Mouse (Mus musculus) stomach, embryonic 14.5 days (tissue): ENCODE results near the gene Rsph6a. TPM values are rescaled to one million over a fixed set of nuclear protein-coding genes. Genes with fewer than 3 reads are reported as not detected.

Experiments
- ATAC-seq: fragments of 200-750 bp; cut with Nextera tagmentation; 2 replicates; pipeline ENCODE4 v1.8.0; 2017; ENCODE audit warnings: low read depth, moderate TSS enrichment; ENCODE audit not compliant: insufficient number of reproducible peaks, insufficient read depth, low FRiP score
- H3K27ac ChIP-seq: fragments of 300-500 bp; sonication (generic); 2 replicates; pipeline ENCODE4 v1.5.1; 2014; ENCODE audit warnings: mild to moderate bottlenecking, low read length, moderate library complexity, mixed read lengths
- H3K27me3 ChIP-seq: fragments of 300-500 bp; sonication (generic); 2 replicates; pipeline ENCODE4 v1.6.1; 2014; ENCODE audit warnings: low read length, control low read depth, mixed read lengths; ENCODE audit not compliant: control insufficient read depth, insufficient read depth
- H3K36me3 ChIP-seq: fragments of 300-500 bp; sonication (generic); 2 replicates; pipeline ENCODE4 v1.6.1; 2014; ENCODE audit warnings: mild to moderate bottlenecking, control low read depth, low read length, moderate library complexity, mixed read lengths; ENCODE audit not compliant: control insufficient read depth, insufficient read depth
- H3K4me1 ChIP-seq: fragments of 300-500 bp; sonication (generic); 2 replicates; pipeline ENCODE4 v1.6.1; 2014; ENCODE audit warnings: low read length, control low read depth, mixed read lengths; ENCODE audit not compliant: control insufficient read depth, insufficient read depth
- H3K4me2 ChIP-seq: fragments of 300-500 bp; sonication (generic); replicated peaks from 2 replicates; pipeline ENCODE4 v1.6.1; 2014; ENCODE audit warnings: low read depth, low read length, control low read depth
- H3K4me3 ChIP-seq: fragments of 300-500 bp; sonication (generic); 2 replicates; pipeline ENCODE4 v1.5.1; 2014; ENCODE audit warnings: low read depth, low read length, control low read depth
- H3K9ac ChIP-seq: fragments of 300-500 bp; sonication (generic); replicated peaks from 2 replicates; pipeline ENCODE4 v1.6.1; 2014; ENCODE audit warnings: low read depth, mild to moderate bottlenecking, control low read depth, low read length, moderate library complexity, mixed read lengths
- H3K9me3 ChIP-seq: fragments of 300-500 bp; sonication (generic); 2 replicates; pipeline ENCODE4 v1.6.1; 2016; ENCODE audit warnings: low read depth, low read length, control low read depth; ENCODE audit not compliant: control insufficient read depth
- WGBS: fragments of 180-500 bp; shearing (Covaris S2); extraction: QIAGEN DNeasy Blood & Tissue Kit; methylation state at CpG from one replicate; pipeline ENCODE4 v1.1.7; 2014; 5-methylcytosine and 5-hydroxymethylcytosine counted together
- polyA plus RNA-seq: library from polyadenylated mRNA; unstranded; fragments of >200 nt; fragmentation: Nextera tagmentation; extraction: Ambion mirVana; gene quantifications from 2 replicates; pipeline ENCODE4 v1.2.1, GENCODE M21; 2014

The Rsph6a gene
- polyA plus RNA-seq, 1 experiment from 2014 or later: not detected

- Histone ChIP-seq H3K4me2 (no peak overlapping the region), H3K9ac (no peak overlapping the region), H3K9me3 (no peaks in the 10 kb centered on the region), H3K4me1 (peaks cover 12% of the 10 kb centered on the region), H3K27me3 (no peaks in the 10 kb centered on the region), H3K36me3 (peaks cover 4% of the 10 kb centered on the region; the same call in 1 of the 2 replicates), H3K4me3 (no peak overlapping the region), H3K27ac (no peak overlapping the region)
- ATAC-seq: no peak
- WGBS: 76% methylated on average over 1 of the region's 1 CpGs
These were observed 45.8 kb downstream of the Rsph6a start for GRCm38 (mm10) chr7:19100290-19100689.

GRCm38 (mm10) chr7:19103741-19104140 lies 49.3 kb downstream of the Rsph6a start:
- Histone ChIP-seq H3K4me1 (no peaks in the 10 kb centered on the region), H3K36me3 (no peaks in the 10 kb centered on the region), H3K4me2 (no peak overlapping the region), H3K27me3 (no peaks in the 10 kb centered on the region), H3K9ac (no peak overlapping the region), H3K27ac (no peak overlapping the region), H3K4me3 (no peak overlapping the region), H3K9me3 (no peaks in the 10 kb centered on the region)
- ATAC-seq: no peak

- Histone ChIP-seq H3K9ac (no peak overlapping the region), H3K4me3 (no peak overlapping the region), H3K27me3 (no peaks in the 10 kb centered on the region), H3K9me3 (no peaks in the 10 kb centered on the region), H3K36me3 (no peaks in the 10 kb centered on the region), H3K4me2 (no peak overlapping the region), H3K4me1 (no peaks in the 10 kb centered on the region), H3K27ac (no peak overlapping the region)
- WGBS: 81% methylated on average over 2 of the region's 2 CpGs
- no peak for ATAC-seq
These were observed 50.0 kb downstream of the Rsph6a start for GRCm38 (mm10) chr7:19104486-19104885.

GRCm38 (mm10) chr7:19107436-19107835 lies 52.9 kb downstream of the Rsph6a start:
- H3K4me3 ChIP-seq: no peak overlapping the region
- 52% methylated on average over 3 of the region's 3 CpGs for WGBS
- H3K27me3 ChIP-seq: no peaks in the 10 kb centered on the region
- no peak overlapping the region for H3K9ac ChIP-seq
- no peaks in the 10 kb centered on the region for H3K36me3 ChIP-seq
- no peaks in the 10 kb centered on the region for H3K9me3 ChIP-seq
- H3K4me2 ChIP-seq: no peak overlapping the region
- no peak for ATAC-seq
- no peak overlapping the region for H3K27ac ChIP-seq
- no peaks in the 10 kb centered on the region for H3K4me1 ChIP-seq

DNA sequence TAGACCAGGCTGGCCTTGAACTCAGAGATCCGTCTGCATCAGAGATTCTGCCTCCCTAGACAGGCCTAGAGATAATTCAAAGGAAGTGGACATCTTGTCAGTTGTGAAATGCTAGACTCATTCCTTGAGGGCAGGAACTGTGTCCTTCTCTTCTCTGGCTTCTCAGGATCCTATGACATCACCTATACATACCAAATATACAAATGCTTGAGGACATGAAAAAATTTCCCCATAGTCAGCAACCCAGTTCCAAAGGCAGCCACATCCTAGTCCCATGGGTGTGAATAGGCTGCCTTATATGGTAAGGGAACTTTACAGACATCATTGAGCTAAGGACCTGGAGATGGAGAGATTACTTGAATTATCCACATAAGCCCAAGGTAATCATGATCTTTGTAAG lies 55.1 kb downstream of the Rsph6a start:
- ATAC-seq: no peak
- no peaks in the 10 kb centered on the region for H3K36me3 ChIP-seq
- no peak overlapping the region for H3K27ac ChIP-seq
- no peaks in the 10 kb centered on the region for H3K27me3 ChIP-seq
- no peak overlapping the region for H3K4me3 ChIP-seq
- H3K4me1 ChIP-seq: no peaks in the 10 kb centered on the region
- 78% methylated on average over 1 of the region's 1 CpGs for WGBS
- H3K4me2 ChIP-seq: no peak overlapping the region
- H3K9me3 ChIP-seq: no peaks in the 10 kb centered on the region
- no peak overlapping the region for H3K9ac ChIP-seq

- Histone ChIP-seq H3K9me3 (peaks cover 4% of the 10 kb centered on the region; the same call in 1 of the 2 replicates), H3K27ac (no peak within 1 kb of the TSS), H3K27me3 (no peaks in the 10 kb centered on the region), H3K4me2 (peak within 1 kb of the TSS; percentile 39), H3K9ac (no peak within 1 kb of the TSS), H3K36me3 (no peaks in the 10 kb centered on the region), H3K4me3 (peak within 1 kb of the TSS; percentile 26), H3K4me1 (peaks cover 16% of the 10 kb centered on the region; the same call in 1 of the 2 replicates)
- 23% methylated on average over 64 of the region's 64 CpGs for WGBS
- ATAC-seq: peak; percentile 10; the same call in 1 of the 2 replicates
These were observed 63.7 kb downstream of the Rsph6a start, which contains the start of gene Gm4969 for GRCm38 (mm10) chr7:19118028-19118771. Gm4969 (minus strand) TSS chr7:19118368.

- H3K27me3 ChIP-seq: no peaks in the 10 kb centered on the region
- no peak overlapping the region for H3K4me2 ChIP-seq
- peaks cover 16% of the 10 kb centered on the region; the same call in 1 of the 2 replicates for H3K4me1 ChIP-seq
- 90% methylated on average over 8 of the region's 8 CpGs for WGBS
- H3K27ac ChIP-seq: no peak overlapping the region
- no peak overlapping the region for H3K4me3 ChIP-seq
- H3K9ac ChIP-seq: no peak overlapping the region
- peak; percentile 12 for ATAC-seq
- H3K9me3 ChIP-seq: peaks cover 4% of the 10 kb centered on the region; the same call in 1 of the 2 replicates
- H3K36me3 ChIP-seq: no peaks in the 10 kb centered on the region
These were observed 64.6 kb downstream of the Rsph6a start for GRCm38 (mm10) chr7:19119083-19119482.

DNA sequence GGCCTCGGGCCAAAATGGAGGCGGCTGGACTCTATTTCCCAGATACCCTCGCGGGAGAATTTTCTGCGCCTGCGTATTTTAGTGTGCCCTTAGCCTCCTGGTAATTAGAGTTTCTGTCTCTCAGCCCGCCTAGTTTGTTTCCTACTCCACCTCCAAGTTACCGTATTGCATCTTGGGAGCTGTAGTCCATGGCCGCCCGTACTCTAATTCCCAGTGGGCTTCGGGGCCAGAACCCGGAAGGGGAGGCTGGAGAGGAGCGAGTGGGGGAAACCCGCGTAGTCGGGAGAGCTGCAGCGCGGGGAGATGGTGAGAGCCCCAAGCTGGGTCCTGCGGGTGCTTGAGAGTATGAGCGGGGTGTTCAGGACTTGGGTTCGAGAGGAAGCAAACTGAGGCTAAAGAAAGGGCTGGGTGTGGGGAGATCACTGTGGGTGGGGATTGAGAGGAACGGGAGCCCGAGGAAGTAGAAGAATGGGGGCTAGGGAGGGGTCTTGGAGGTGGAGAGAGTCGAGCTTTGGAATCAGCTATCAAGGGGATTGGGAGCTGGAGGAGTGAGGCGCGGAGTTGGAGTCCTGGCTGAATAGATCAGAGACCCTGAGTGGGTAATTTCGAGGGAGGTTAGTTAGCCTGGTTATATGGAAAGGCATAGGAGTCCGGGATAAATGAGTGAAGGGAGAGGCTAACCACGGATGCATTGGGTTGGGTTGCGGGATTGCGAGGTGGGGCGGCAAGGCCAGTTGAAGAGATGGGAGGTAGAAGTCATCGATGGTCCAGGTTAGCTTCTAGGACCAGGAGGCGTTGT lies 65.3 kb downstream of the Rsph6a start, which contains the start of gene Fbxo46:
Fbxo46 (plus strand) TSS at position 229 of the 799 bp plus-strand sequence.
- no peaks in the 10 kb centered on the region for H3K36me3 ChIP-seq
- H3K4me3 ChIP-seq: peak within 1 kb of the TSS; percentile 68
- WGBS: 1% methylated on average over 34 of the region's 34 CpGs
- ATAC-seq: peak; percentile 95
- peak within 1 kb of the TSS; percentile 48; the same call in 1 of the 2 replicates for H3K27ac ChIP-seq
- H3K4me1 ChIP-seq: peaks cover 16% of the 10 kb centered on the region; the same call in 1 of the 2 replicates
- peak within 1 kb of the TSS; percentile 85 for H3K4me2 ChIP-seq
- H3K27me3 ChIP-seq: no peaks in the 10 kb centered on the region
- peaks cover 4% of the 10 kb centered on the region; the same call in 1 of the 2 replicates for H3K9me3 ChIP-seq
- peak within 1 kb of the TSS; percentile 74 for H3K9ac ChIP-seq
